Mouse (Mus musculus) G1E (cell line): Measurements from ENCODE around the gene Zdhhc24.

ENCODE experiments used
- CTCF ChIP-seq: IDR thresholded peaks from 2 replicates; pipeline ENCODE4 v1.5.1; 2012; ENCODE audit warnings: low read depth, low read length, inconsistent platforms, mixed read lengths
- GATA1 ChIP-seq: IDR thresholded peaks from 2 replicates; pipeline ENCODE4 v1.6.1; 2012; ENCODE audit warnings: borderline replicate concordance, low read length, inconsistent platforms, mixed read lengths
- POLR2AphosphoS5 ChIP-seq: IDR thresholded peaks from 2 replicates; pipeline ENCODE4 v1.6.1; 2012; ENCODE audit warnings: low read depth, low read length, inconsistent platforms; ENCODE audit not compliant: insufficient replicate concordance

DNA sequence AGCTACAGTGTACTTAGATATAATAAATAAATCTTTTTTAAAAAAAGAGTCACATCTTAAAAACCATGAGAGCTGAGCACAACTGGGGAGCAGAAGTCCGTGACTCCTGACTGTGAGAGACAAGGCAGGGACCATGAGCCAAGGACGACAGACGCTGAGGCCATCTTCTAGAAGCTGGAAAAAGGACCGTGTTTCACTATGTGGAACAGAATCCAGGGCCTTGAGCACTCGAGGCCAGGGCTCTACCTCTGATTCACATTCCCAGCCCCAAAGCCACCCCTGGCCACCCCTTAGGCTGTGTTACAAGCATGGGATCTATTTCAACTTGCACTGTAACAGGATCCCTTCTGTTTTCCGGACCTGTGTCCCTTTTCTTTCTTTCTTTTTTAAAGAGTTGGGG, 41.2 kb downstream of the Zdhhc24 start:
- TF ChIP-seq CTCF (no peak), GATA1 (no peak), POLR2AphosphoS5 (no peak)
